Comparison of ENCODE assay signal across 22 mouse cellular contexts in genomic region chr7:100051904-100052303, GRCm38 (mm10). TPM values are rescaled to one million over a fixed set of nuclear protein-coding genes. Genes with fewer than 3 reads are reported as not detected.
DNase-seq lines count a peak whose midpoint lies in the region; ATAC-seq and TF ChIP-seq lines count a peak whose summit lies in the region.
"Had no signal": no experiment of that assay in that cellular context is flagged by ENCODE, and none has a peak within 500 bp of the region (broad histone marks: within the 10 kb centered on the region; RNA-seq: fewer than 3 reads in every experiment).

No protein-coding gene starts in this region.

- no peak overlapping the region for H3K4me2 ChIP-seq in kidney, embryonic 15.5 days
- H3K4me2 ChIP-seq: neural tube, embryonic 12.5 days; stomach, embryonic 15.5 days had no signal

- no peak for TF ChIP-seq CTCF in layer of hippocampus, adult 2 months (conservative IDR thresholded peaks at IDR 0.05)

- 73% methylated on average over 4 of the region's 4 CpGs for WGBS in kidney, embryonic 15.5 days

- H3K27me3 ChIP-seq in kidney, embryonic 15.5 days = no peaks in the 10 kb centered on the region
- H3K27me3 ChIP-seq: neural tube, embryonic 12.5 days; stomach, embryonic 15.5 days had no signal

- no peak overlapping the region for H3K27ac ChIP-seq in kidney, embryonic 15.5 days
- no peak overlapping the region for H3K27ac ChIP-seq in layer of hippocampus, adult 2 months
- H3K27ac ChIP-seq: neural tube, embryonic 12.5 days; stomach, embryonic 15.5 days had no signal

- no peak overlapping the region for H3K9ac ChIP-seq in kidney, embryonic 15.5 days
- H3K9ac ChIP-seq: neural tube, embryonic 12.5 days; stomach, embryonic 15.5 days had no signal

- no peaks in the 10 kb centered on the region for H3K9me3 ChIP-seq in kidney, embryonic 15.5 days (replicated peaks)
- H3K9me3 ChIP-seq: neural tube, embryonic 12.5 days; stomach, embryonic 15.5 days had no signal

- no peak for ATAC-seq in kidney, embryonic 15.5 days (replicated peaks; ENCODE audit: low FRiP score)
- ATAC-seq: forebrain, embryonic 14.5 days; midbrain, embryonic 16.5 days had no signal

- H3K4me1 ChIP-seq in kidney, embryonic 15.5 days = no peaks in the 10 kb centered on the region
- H3K4me1 ChIP-seq: neural tube, embryonic 12.5 days; stomach, embryonic 15.5 days had no signal

- no peaks in the 10 kb centered on the region for H3K36me3 ChIP-seq in kidney, embryonic 15.5 days
- H3K36me3 ChIP-seq: neural tube, embryonic 12.5 days; stomach, embryonic 15.5 days had no signal

- no peak overlapping the region for H3K4me3 ChIP-seq in kidney, embryonic 15.5 days (replicated peaks)
- H3K4me3 ChIP-seq in layer of hippocampus, adult 2 months = no peak overlapping the region
- H3K4me3 ChIP-seq: neural tube, embryonic 12.5 days; stomach, embryonic 15.5 days had no signal

- DNase-seq in adrenal gland, adult (ENCODE audit: inconsistent age in 2 of 2, low spot score in 1 of 2) = peak; percentile 75 to 85
- no peak for DNase-seq in adrenal gland, postnatal 4 days (ENCODE audit: low spot score in 2 of 2)
- peak; percentile 66 for DNase-seq in kidney, adult 11 months
- DNase-seq in ovary, postnatal 36 days (ENCODE audit: low spot score) = peak; percentile 35
- DNase-seq in ovary, postnatal 14 days (ENCODE audit: low spot score) = no peak
- peak; percentile 50 for DNase-seq in kidney, postnatal 14 days
- DNase-seq in layer of hippocampus, adult 2 months (ENCODE audit: low spot score in 2 of 2) = no peak
- DNase-seq: cerebellum, adult 18-20 months; embryo, embryonic 11 days; heart, postnatal 36 days; layer of hippocampus, adult 9-11 months; lung, adult 2 months; retina, postnatal 1 day; thymus, postnatal 25 days had no signal

RNA-seq across cellular contexts. Expression of gene Chrdl2, which starts 45.9 kb away (rescaled TPM):
- not detected for total RNA-seq in adrenal gland, postnatal 4 days (2021)
- 0.69 and 0.87 TPM in 2 replicates for polyA plus RNA-seq in kidney, embryonic 15.5 days (2015; fragmentation: Nextera tagmentation; extraction: Ambion mirVana)
- total RNA-seq in layer of hippocampus, adult 2 months (2021) = under 1 TPM; 0.27 to 0.38 TPM
- total RNA-seq: heart, adult 18-20 months; liver, adult 2 months; megakaryocyte, adult 5-6 weeks had no signal
- polyA plus RNA-seq: forebrain, embryonic 14.5 days had no signal

Comparison
In these comparisons a context has a peak if more than half of its experiments do, and no peak if none do; other contexts are left out.
1. DNase-seq: peak in adrenal gland, adult (2 of 2), kidney, adult 11 months (single experiment), ovary, postnatal 36 days (single experiment) and kidney, postnatal 14 days (single experiment); none in adrenal gland, postnatal 4 days (0 of 2), ovary, postnatal 14 days (single experiment) and layer of hippocampus, adult 2 months (0 of 2).